Mouse (Mus musculus) neutrophil, adult 59 days (primary cell): ENCODE data around the gene Hnrnpul2. TPM values are rescaled to one million over a fixed set of nuclear protein-coding genes. Genes with fewer than 3 reads are reported as not detected.

Experiments used
- total RNA-seq, 2 experiments: library from RNA; stranded (reverse); gene quantifications; 1 replicate in 1 of 2; 2 replicates in 1 of 2; pipeline ENCODE4 v1.2.4; 2023

Hnrnpul2 gene
- 10 to 100 TPM; 89.7 to 97.5 TPM for total RNA-seq

GRCm38 (mm10) chr19:8819596-8820423 lies at the start of gene Hnrnpul2:
Gene Hnrnpul2, plus strand, starts transcription at chr19:8820010.

GRCm38 (mm10) chr19:8770567-8771270 lies 49.1 kb upstream of the Hnrnpul2 start, which contains the start of gene Tmem223:
Gene Tmem223, plus strand, starts transcription at chr19:8770996.

GRCm38 (mm10) chr19:8774086-8774835 lies 45.5 kb upstream of the Hnrnpul2 start, which contains the start of gene Tmem179b:
Gene Tmem179b, minus strand, starts transcription at chr19:8774467.

GRCm38 (mm10) chr19:8786008-8786781 lies 33.6 kb upstream of the Hnrnpul2 start, which contains the start of gene Taf6l:
Gene Taf6l, minus strand, starts transcription at chr19:8786417.

GRCm38 (mm10) chr19:8798264-8798946 lies 21.4 kb upstream of the Hnrnpul2 start, which contains the start of gene Polr2g:
Gene Polr2g, minus strand, starts transcription at chr19:8798577.

GRCm38 (mm10) chr19:8802130-8802821 lies 17.5 kb upstream of the Hnrnpul2 start, which contains the start of gene Zbtb3:
Gene Zbtb3, plus strand, starts transcription at chr19:8802555.

GRCm38 (mm10) chr19:8818801-8819595 lies 812 bp upstream of the Hnrnpul2 start, which contains the start of gene Ttc9c:
Gene Ttc9c, minus strand, starts transcription at chr19:8819333.

GRCm38 (mm10) chr19:8829660-8830059 lies 9.8 kb downstream of the Hnrnpul2 start, which contains the start of gene AC129217.1:
Gene AC129217.1, plus strand, starts transcription at chr19:8829773.

GRCm38 (mm10) chr19:8837251-8837791 lies 17.5 kb downstream of the Hnrnpul2 start, which contains the start of gene Bscl2:
Gene Bscl2, plus strand, starts transcription at chr19:8837467.

GRCm38 (mm10) chr19:8839103-8839907 lies 19.5 kb downstream of the Hnrnpul2 start, which contains the start of gene Gng3:
Gene Gng3, minus strand, starts transcription at chr19:8839194.

GRCm38 (mm10) chr19:8850402-8850901 lies 30.6 kb downstream of the Hnrnpul2 start, which contains the start of gene Lrrn4cl:
Gene Lrrn4cl, plus strand, starts transcription at chr19:8850768.

GRCm38 (mm10) chr19:8871267-8872186 lies 51.7 kb downstream of the Hnrnpul2 start, which contains the start of gene Ubxn1:
Gene Ubxn1, plus strand, starts transcription at chr19:8871496.

GRCm38 (mm10) chr19:8880311-8881033 lies 60.7 kb downstream of the Hnrnpul2 start, which contains the start of gene Uqcc3:
Gene Uqcc3, minus strand, starts transcription at chr19:8880923.

GRCm38 (mm10) chr19:8883616-8884015 lies 63.8 kb downstream of the Hnrnpul2 start, which contains the start of the genes Lbhd1 and Gm49403:
Gene Lbhd1, plus strand, starts transcription at chr19:8883732.
Gene Gm49403, plus strand, starts transcription at chr19:8883930.

